Mouse (Mus musculus): ENCODE results near the gene Rtn4r. TPM values are rescaled to one million over a fixed set of nuclear protein-coding genes. Genes with fewer than 3 reads are reported as not detected.

Rtn4r gene
- total and polyA plus RNA-seq, 2 experiments from 2014 or later, result 1.5 to 1.9 TPM

DNA sequence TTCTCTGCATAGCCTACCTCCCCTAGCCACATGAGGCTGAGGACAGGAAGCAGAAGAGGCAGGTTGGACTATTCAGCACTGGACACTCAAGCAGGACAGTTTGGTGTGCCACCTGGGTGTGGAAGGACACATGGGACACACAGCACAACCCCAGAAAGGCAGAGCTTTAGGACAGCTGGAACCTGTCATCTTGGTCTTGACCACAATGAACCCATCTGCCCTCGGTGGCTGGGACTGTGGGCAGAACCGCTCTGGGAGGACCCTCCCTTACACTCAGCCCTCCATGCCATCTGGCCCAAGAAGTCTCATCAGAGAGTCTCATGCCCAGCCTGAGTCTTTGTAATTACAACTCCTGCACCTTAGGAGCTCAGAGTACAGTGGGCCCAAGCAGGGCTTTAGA, 72.6 kb downstream of the Rtn4r start:
- no peak for ATAC-seq (ENCODE audit: insufficient read depth, low read depth)
- TF ChIP-seq CTCF (IDR thresholded peaks at IDR 0.05; ENCODE audit: low read depth) (no peak), EP300 (IDR thresholded peaks at IDR 0.05; ENCODE audit: low read depth) (no peak)
- 78% methylated on average over 2 of the region's 2 CpGs for WGBS

DNA sequence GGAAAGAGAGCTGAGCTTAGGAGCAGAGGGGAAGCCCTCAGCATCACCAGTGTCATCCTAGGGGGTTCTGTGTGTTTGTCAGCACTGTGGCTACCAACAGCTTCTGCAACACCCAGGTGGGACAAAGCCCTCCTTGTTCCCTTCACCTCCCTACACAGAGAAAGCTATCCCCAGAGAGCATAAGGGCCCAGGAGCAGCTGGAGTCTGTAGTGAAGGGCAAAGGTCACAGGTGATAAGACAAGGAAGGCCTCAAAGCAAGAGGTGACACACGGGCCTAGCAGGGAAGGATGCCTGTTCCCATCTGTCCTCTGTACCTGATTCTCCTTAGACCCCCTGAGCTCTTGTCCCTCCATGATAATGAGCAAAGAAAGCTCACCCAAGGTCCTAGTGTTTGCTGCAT, 74.2 kb downstream of the Rtn4r start:
- ATAC-seq (ENCODE audit: insufficient read depth, low read depth), result no peak
- no peak overlapping the region for H3K27ac ChIP-seq (ENCODE audit: low read depth)

More for the DNA sequence above, 72.6 kb downstream of the Rtn4r start:
- no peak overlapping the region for H3K4me2 ChIP-seq (ENCODE audit: low read depth, low read length)
- no peaks in the 10 kb centered on the region for H3K36me3 ChIP-seq (replicated peaks; ENCODE audit: control insufficient read depth, insufficient read depth, low read length)
- DNase-seq (ENCODE audit: low spot score), result no peak
- H3K4me3 ChIP-seq (ENCODE audit: low read depth, low read length), result no peak overlapping the region
- no peak overlapping the region for H3K9ac ChIP-seq (replicated peaks; ENCODE audit: low read depth, low read length)
- H3K4me1 ChIP-seq (ENCODE audit: control insufficient read depth, insufficient read depth), result no peaks in the 10 kb centered on the region
- H3K27me3 ChIP-seq (ENCODE audit: control insufficient read depth, insufficient read depth, low read length), result no peaks in the 10 kb centered on the region
- no peaks in the 10 kb centered on the region for H3K9me3 ChIP-seq (replicated peaks; ENCODE audit: control insufficient read depth, low read length)
- H3K27ac ChIP-seq (ENCODE audit: low read depth), result no peak overlapping the region

More for the DNA sequence above, 74.2 kb downstream of the Rtn4r start:
- Histone ChIP-seq H3K36me3 (replicated peaks; ENCODE audit: control insufficient read depth, insufficient read depth, low read length) (no peaks in the 10 kb centered on the region), H3K4me1 (ENCODE audit: control insufficient read depth, insufficient read depth) (no peaks in the 10 kb centered on the region), H3K9me3 (replicated peaks; ENCODE audit: control insufficient read depth, low read length) (no peaks in the 10 kb centered on the region), H3K4me2 (ENCODE audit: low read depth, low read length) (no peak overlapping the region), H3K4me3 (ENCODE audit: low read depth, low read length) (no peak overlapping the region), H3K9ac (replicated peaks; ENCODE audit: low read depth, low read length) (no peak overlapping the region), H3K27me3 (ENCODE audit: control insufficient read depth, insufficient read depth, low read length) (no peaks in the 10 kb centered on the region)
- 36% methylated on average over 1 of the region's 1 CpGs for WGBS
- no peak for DNase-seq (ENCODE audit: low spot score)
- TF ChIP-seq CTCF (IDR thresholded peaks at IDR 0.05; ENCODE audit: low read depth) (no peak), EP300 (IDR thresholded peaks at IDR 0.05; ENCODE audit: low read depth) (no peak)

Small RNAs within 50 kb of the gene (microRNA-seq; reads per million reads assigned to microRNA genes)
- not detected for gene Mir6366

Other genes starting within 250 kb of the Rtn4r start
- gene Gm20518, start 236.0 kb upstream of the Rtn4r start, total RNA-seq (2014; rRNA removed; ENCODE audit: low replicate concordance), result not detected in 2 replicates
- gene Gm20518, start 236.0 kb upstream of the Rtn4r start, polyA plus RNA-seq (2015; fragmentation: Nextera tagmentation; extraction: Ambion mirVana), result 0.05 and 0.07 TPM in 2 replicates
- gene Tssk1, start 233.4 kb upstream of the Rtn4r start, total RNA-seq (2014; rRNA removed; ENCODE audit: low replicate concordance), result not detected in 2 replicates
- 0.08 and 0.14 TPM in 2 replicates for gene Tssk1, start 233.4 kb upstream of the Rtn4r start, polyA plus RNA-seq (2015; fragmentation: Nextera tagmentation; extraction: Ambion mirVana)
- 61.8 and 78.5 TPM in 2 replicates for gene Dgcr2, start 229.1 kb upstream of the Rtn4r start, total RNA-seq (2014; rRNA removed; ENCODE audit: low replicate concordance)
- gene Dgcr2, start 229.1 kb upstream of the Rtn4r start, polyA plus RNA-seq (2015; fragmentation: Nextera tagmentation; extraction: Ambion mirVana), result 30.4 and 31.9 TPM in 2 replicates
- gene Tssk2, start 229.0 kb upstream of the Rtn4r start, total RNA-seq (2014; rRNA removed; ENCODE audit: low replicate concordance), result not detected in 2 replicates
- not detected in 2 replicates for gene Tssk2, start 229.0 kb upstream of the Rtn4r start, polyA plus RNA-seq (2015; fragmentation: Nextera tagmentation; extraction: Ambion mirVana)
- 25.4 and 28.3 TPM in 2 replicates for gene Ess2, start 216.3 kb upstream of the Rtn4r start, total RNA-seq (2014; rRNA removed; ENCODE audit: low replicate concordance)
- gene Ess2, start 216.3 kb upstream of the Rtn4r start, polyA plus RNA-seq (2015; fragmentation: Nextera tagmentation; extraction: Ambion mirVana), result 18.5 and 19.4 TPM in 2 replicates
- not detected in 2 replicates for gene Gsc2, start 212.6 kb upstream of the Rtn4r start, total RNA-seq (2014; rRNA removed; ENCODE audit: low replicate concordance)
- not detected in 2 replicates for gene Gsc2, start 212.6 kb upstream of the Rtn4r start, polyA plus RNA-seq (2015; fragmentation: Nextera tagmentation; extraction: Ambion mirVana)
- gene Slc25a1, start 199.4 kb upstream of the Rtn4r start, total RNA-seq (2014; rRNA removed; ENCODE audit: low replicate concordance), result 38.2 and 46.8 TPM in 2 replicates
- 14.8 and 17.5 TPM in 2 replicates for gene Slc25a1, start 199.4 kb upstream of the Rtn4r start, polyA plus RNA-seq (2015; fragmentation: Nextera tagmentation; extraction: Ambion mirVana)
- not detected in 2 replicates for gene Vpreb2, start 147.2 kb upstream of the Rtn4r start, total RNA-seq (2014; rRNA removed; ENCODE audit: low replicate concordance)
- gene Vpreb2, start 147.2 kb upstream of the Rtn4r start, polyA plus RNA-seq (2015; fragmentation: Nextera tagmentation; extraction: Ambion mirVana), result not detected in 2 replicates
- gene Dgcr6, start 74.8 kb upstream of the Rtn4r start, total RNA-seq (2014; rRNA removed; ENCODE audit: low replicate concordance), result 23.0 and 36.6 TPM in 2 replicates
- gene Dgcr6, start 74.8 kb upstream of the Rtn4r start, polyA plus RNA-seq (2015; fragmentation: Nextera tagmentation; extraction: Ambion mirVana), result 83.5 and 94.3 TPM in 2 replicates
- 9.5 and 24.4 TPM in 2 replicates for gene Prodh, start 37.4 kb upstream of the Rtn4r start, total RNA-seq (2014; rRNA removed; ENCODE audit: low replicate concordance)
- 4.2 and 5.5 TPM in 2 replicates for gene Prodh, start 37.4 kb upstream of the Rtn4r start, polyA plus RNA-seq (2015; fragmentation: Nextera tagmentation; extraction: Ambion mirVana)
- not detected in 2 replicates for gene Ccdc188, start 90.2 kb downstream of the Rtn4r start, total RNA-seq (2014; rRNA removed; ENCODE audit: low replicate concordance)
- gene Ccdc188, start 90.2 kb downstream of the Rtn4r start, polyA plus RNA-seq (2015; fragmentation: Nextera tagmentation; extraction: Ambion mirVana), result not detected in 2 replicates
- gene Zdhhc8, start 107.5 kb downstream of the Rtn4r start, total RNA-seq (2014; rRNA removed; ENCODE audit: low replicate concordance), result 27.7 and 47.0 TPM in 2 replicates
- 15.4 and 16.4 TPM in 2 replicates for gene Zdhhc8, start 107.5 kb downstream of the Rtn4r start, polyA plus RNA-seq (2015; fragmentation: Nextera tagmentation; extraction: Ambion mirVana)
- gene Trmt2a, start 121.0 kb downstream of the Rtn4r start, total RNA-seq (2014; rRNA removed; ENCODE audit: low replicate concordance), result 27.2 and 30.6 TPM in 2 replicates
- 31.6 and 33.9 TPM in 2 replicates for gene Trmt2a, start 121.0 kb downstream of the Rtn4r start, polyA plus RNA-seq (2015; fragmentation: Nextera tagmentation; extraction: Ambion mirVana)
- gene Ranbp1, start 121.1 kb downstream of the Rtn4r start, total RNA-seq (2014; rRNA removed; ENCODE audit: low replicate concordance), result 51.3 and 65.1 TPM in 2 replicates
- gene Ranbp1, start 121.1 kb downstream of the Rtn4r start, polyA plus RNA-seq (2015; fragmentation: Nextera tagmentation; extraction: Ambion mirVana), result 210 and 213 TPM in 2 replicates
- gene Gm49776, start 130.7 kb downstream of the Rtn4r start, total RNA-seq (2014; rRNA removed; ENCODE audit: low replicate concordance), result not detected in 2 replicates
- gene Gm49776, start 130.7 kb downstream of the Rtn4r start, polyA plus RNA-seq (2015; fragmentation: Nextera tagmentation; extraction: Ambion mirVana), result 0.82 TPM in 1 of 2 replicates, not detected in the other
- 23.4 and 23.5 TPM in 2 replicates for gene Dgcr8, start 161.6 kb downstream of the Rtn4r start, total RNA-seq (2014; rRNA removed; ENCODE audit: low replicate concordance)
- 8.9 and 9.6 TPM in 2 replicates for gene Dgcr8, start 161.6 kb downstream of the Rtn4r start, polyA plus RNA-seq (2015; fragmentation: Nextera tagmentation; extraction: Ambion mirVana)
- gene Tango2, start 220.5 kb downstream of the Rtn4r start, total RNA-seq (2014; rRNA removed; ENCODE audit: low replicate concordance), result 55.3 and 56.9 TPM in 2 replicates
- gene Tango2, start 220.5 kb downstream of the Rtn4r start, polyA plus RNA-seq (2015; fragmentation: Nextera tagmentation; extraction: Ambion mirVana), result 65.8 and 69.0 TPM in 2 replicates
- gene Arvcf, start 220.5 kb downstream of the Rtn4r start, total RNA-seq (2014; rRNA removed; ENCODE audit: low replicate concordance), result 62.1 and 95.5 TPM in 2 replicates
- 22.5 and 22.6 TPM in 2 replicates for gene Arvcf, start 220.5 kb downstream of the Rtn4r start, polyA plus RNA-seq (2015; fragmentation: Nextera tagmentation; extraction: Ambion mirVana)